Mouse (Mus musculus): ENCODE measurements around the gene H3f3a. TPM values are rescaled to one million over a fixed set of nuclear protein-coding genes. Genes with fewer than 3 reads are reported as not detected.

The H3f3a gene
- 1,299 TPM for polyA plus RNA-seq (2017; shearing (Covaris generic))

GRCm38 (mm10) chr1:180813885-180814740 lies at the start of gene H3f3a:
TSS of gene H3f3a (minus strand) at chr1:180813943.

GRCm38 (mm10) chr1:180850316-180851270 lies 36.9 kb upstream of the H3f3a start, which contains the start of gene Sde2:
TSS of gene Sde2 (plus strand) at chr1:180851127.

Other genes starting within 250 kb of the H3f3a start
- 57.8 TPM for gene Parp1, start 245.0 kb downstream of the H3f3a start, polyA plus RNA-seq (2017; shearing (Covaris generic))
- 22.0 TPM for gene Lin9, start 172.8 kb downstream of the H3f3a start, polyA plus RNA-seq (2017; shearing (Covaris generic))
- gene Mixl1, start 116.9 kb downstream of the H3f3a start, polyA plus RNA-seq (2017; shearing (Covaris generic)): not detected
- 67.7 TPM for gene Acbd3, start 87.9 kb downstream of the H3f3a start, polyA plus RNA-seq (2017; shearing (Covaris generic))
- 80.3 TPM for gene Sde2, start 37.2 kb upstream of the H3f3a start, polyA plus RNA-seq (2017; shearing (Covaris generic))
- gene Lefty2, start 79.2 kb upstream of the H3f3a start, polyA plus RNA-seq (2017; shearing (Covaris generic)): not detected
- gene Pycr2, start 90.3 kb upstream of the H3f3a start, polyA plus RNA-seq (2017; shearing (Covaris generic)): 163 TPM
- 0.78 TPM for gene Lefty1, start 121.1 kb upstream of the H3f3a start, polyA plus RNA-seq (2017; shearing (Covaris generic))
- 59.2 TPM for gene Tmem63a, start 128.4 kb upstream of the H3f3a start, polyA plus RNA-seq (2017; shearing (Covaris generic))
- gene Ephx1, start 207.0 kb upstream of the H3f3a start, polyA plus RNA-seq (2017; shearing (Covaris generic)): 125 TPM
- not detected for gene 9130409I23Rik, start 237.3 kb upstream of the H3f3a start, polyA plus RNA-seq (2017; shearing (Covaris generic))